Mouse (Mus musculus): ENCODE results near the gene Hsd3b1. TPM values are rescaled to one million over a fixed set of nuclear protein-coding genes. Genes with fewer than 3 reads are reported as not detected.

The Hsd3b1 gene
- polyA plus RNA-seq, 1 experiment: not detected

Other genes starting within 250 kb of the Hsd3b1 start
- gene Hsd3b5, start 229.5 kb downstream of the Hsd3b1 start, polyA plus RNA-seq (2012; rRNA removed): not detected in 2 replicates
- gene Hsd3b2, start 135.3 kb downstream of the Hsd3b1 start, polyA plus RNA-seq (2012; rRNA removed): 0.08 and 0.13 TPM in 2 replicates
- not detected in 2 replicates for gene Hsd3b3, start 96.7 kb downstream of the Hsd3b1 start, polyA plus RNA-seq (2012; rRNA removed)
- gene Hsd3b6, start 45.4 kb downstream of the Hsd3b1 start, polyA plus RNA-seq (2012; rRNA removed): 0.36 TPM in 1 of 2 replicates, not detected in the other
- gene Hao2, start 33.4 kb upstream of the Hsd3b1 start, polyA plus RNA-seq (2012; rRNA removed): not detected in 2 replicates